Mouse (Mus musculus): Measurements from ENCODE around the gene Pan3. TPM values are rescaled to one million over a fixed set of nuclear protein-coding genes. Genes with fewer than 3 reads are reported as not detected.

Pan3 gene
- polyA plus RNA-seq, 1 experiment from 2014 or later, result 62.7 TPM

DNA sequence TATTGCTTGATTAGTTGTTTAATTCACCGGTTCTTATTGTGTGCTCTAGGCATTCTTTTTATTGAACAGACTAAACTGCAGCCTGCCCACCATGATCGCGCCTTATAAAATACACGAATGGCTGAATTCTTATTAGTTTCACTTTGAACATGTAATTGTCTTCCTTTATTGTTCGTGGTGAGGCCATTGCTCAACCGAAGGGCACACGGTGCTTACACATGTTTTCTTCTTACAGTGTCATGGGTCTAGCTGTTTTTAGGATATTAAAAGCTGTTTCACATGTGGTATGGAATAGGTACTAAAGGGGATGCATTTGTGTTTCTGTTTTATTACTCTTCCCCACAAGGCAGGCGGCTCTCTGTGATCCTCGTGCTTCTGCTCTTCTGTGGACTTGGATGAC, 81.4 kb downstream of the Pan3 start:
- Histone ChIP-seq H3K4me3 (replicated peaks; ENCODE audit: low read length) (no peak overlapping the region), H3K27ac (no peak overlapping the region), H3K36me3 (replicated peaks; ENCODE audit: control insufficient read depth, insufficient read depth) (no peaks in the 10 kb centered on the region), H3K27me3 (ENCODE audit: control insufficient read depth, insufficient read depth, low read length) (no peaks in the 10 kb centered on the region), H3K4me1 (replicated peaks; ENCODE audit: control insufficient read depth, insufficient read depth, low read length) (no peaks in the 10 kb centered on the region), H3K9ac (no peak overlapping the region), H3K9me3 (ENCODE audit: control insufficient read depth, low read length) (no peaks in the 10 kb centered on the region), H3K4me2 (replicated peaks) (no peak overlapping the region)
- ATAC-seq (ENCODE audit: low FRiP score) (no peak), DNase-seq (ENCODE audit: low spot score) (no peak)
- 78% methylated on average over 9 of the region's 9 CpGs for WGBS

DNA sequence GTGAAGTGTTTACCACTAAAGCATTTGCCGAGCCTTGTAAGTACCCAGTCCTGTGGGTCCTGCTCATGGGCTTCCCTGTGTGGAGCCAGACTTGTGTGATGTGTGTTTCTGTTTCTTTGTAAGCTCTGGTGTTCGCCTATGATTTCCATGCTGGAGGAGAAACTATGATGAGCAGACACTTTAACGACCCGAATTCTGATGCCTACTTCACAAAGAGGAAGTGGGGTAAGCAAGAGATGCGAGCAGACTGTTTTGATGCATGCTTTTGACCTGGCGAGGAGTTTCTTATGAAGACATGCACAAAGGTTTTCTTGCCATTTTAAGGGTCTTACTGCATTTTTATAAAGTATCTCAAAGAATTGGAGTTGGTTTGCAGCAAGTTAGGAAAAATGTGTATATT, 97.0 kb downstream of the Pan3 start:
- ATAC-seq (ENCODE audit: low FRiP score) (no peak), DNase-seq (ENCODE audit: low spot score) (no peak)
- Histone ChIP-seq H3K4me2 (replicated peaks) (no peak overlapping the region), H3K27me3 (ENCODE audit: control insufficient read depth, insufficient read depth, low read length) (no peaks in the 10 kb centered on the region), H3K4me1 (replicated peaks; ENCODE audit: control insufficient read depth, insufficient read depth, low read length) (no peaks in the 10 kb centered on the region), H3K4me3 (replicated peaks; ENCODE audit: low read length) (no peak overlapping the region), H3K36me3 (replicated peaks; ENCODE audit: control insufficient read depth, insufficient read depth) (peaks cover 51% of the 10 kb centered on the region), H3K9me3 (ENCODE audit: control insufficient read depth, low read length) (no peaks in the 10 kb centered on the region), H3K27ac (no peak overlapping the region), H3K9ac (no peak overlapping the region)
- WGBS, result 94% methylated on average over 6 of the region's 6 CpGs

DNA sequence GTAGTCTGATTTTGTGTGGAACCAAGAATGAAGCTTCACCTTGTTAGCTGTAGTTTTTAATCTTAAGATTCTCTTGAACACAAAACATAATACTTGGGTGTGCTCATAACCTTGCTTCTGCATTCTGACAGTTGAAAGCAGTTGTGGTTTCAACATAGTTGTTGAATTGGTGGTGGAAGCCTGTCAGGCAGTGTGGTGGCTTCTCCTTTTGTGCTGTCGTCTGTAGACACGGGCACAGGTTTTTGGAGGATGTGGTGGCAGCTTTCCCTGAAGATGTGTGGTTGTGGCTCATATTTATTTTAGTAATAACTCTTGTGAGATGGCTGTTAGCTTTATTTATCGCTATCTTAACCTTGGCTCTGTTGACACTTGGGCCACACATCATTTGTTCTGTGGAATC, 97.8 kb downstream of the Pan3 start:
- Histone ChIP-seq H3K27me3 (ENCODE audit: control insufficient read depth, insufficient read depth, low read length) (no peaks in the 10 kb centered on the region), H3K4me1 (replicated peaks; ENCODE audit: control insufficient read depth, insufficient read depth, low read length) (no peaks in the 10 kb centered on the region), H3K4me2 (replicated peaks) (no peak overlapping the region), H3K36me3 (replicated peaks; ENCODE audit: control insufficient read depth, insufficient read depth) (peaks cover 46% of the 10 kb centered on the region), H3K9ac (no peak overlapping the region), H3K4me3 (replicated peaks; ENCODE audit: low read length) (no peak overlapping the region), H3K9me3 (ENCODE audit: control insufficient read depth, low read length) (no peaks in the 10 kb centered on the region), H3K27ac (no peak overlapping the region)
- DNase-seq (ENCODE audit: low spot score) (no peak), ATAC-seq (ENCODE audit: low FRiP score) (no peak)
- WGBS, result 98% methylated on average over 3 of the region's 3 CpGs

DNA sequence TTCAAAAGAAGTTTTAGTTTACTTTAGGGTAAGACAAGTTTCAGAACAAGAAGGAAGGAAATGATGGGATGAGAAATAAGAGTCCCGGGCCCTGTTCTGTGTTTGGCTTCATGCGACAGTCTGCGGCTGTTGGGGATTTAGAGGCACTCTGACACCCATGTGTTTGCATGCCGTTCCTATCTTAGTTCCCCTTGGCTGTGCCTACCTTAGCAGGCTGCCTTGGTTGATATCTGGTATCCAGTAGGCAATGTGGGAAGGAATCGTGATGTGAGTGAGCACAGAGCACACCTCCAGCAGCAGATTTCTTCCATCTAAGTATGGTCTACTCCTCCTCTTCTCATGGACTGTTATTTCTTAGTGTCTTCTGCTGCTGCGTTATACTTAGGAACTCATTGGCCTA, 102.1 kb downstream of the Pan3 start:
- 97% methylated on average over 6 of the region's 6 CpGs for WGBS
- no peaks in the 10 kb centered on the region for H3K27me3 ChIP-seq (ENCODE audit: control insufficient read depth, insufficient read depth, low read length)
- H3K4me2 ChIP-seq (replicated peaks), result no peak overlapping the region
- H3K9ac ChIP-seq, result no peak overlapping the region
- ATAC-seq (ENCODE audit: low FRiP score) (no peak), DNase-seq (ENCODE audit: low spot score) (no peak)
- peaks cover 37% of the 10 kb centered on the region for H3K36me3 ChIP-seq (replicated peaks; ENCODE audit: control insufficient read depth, insufficient read depth)
- H3K27ac ChIP-seq, result no peak overlapping the region
- no peaks in the 10 kb centered on the region for H3K9me3 ChIP-seq (ENCODE audit: control insufficient read depth, low read length)
- H3K4me3 ChIP-seq (replicated peaks; ENCODE audit: low read length), result no peak overlapping the region
- H3K4me1 ChIP-seq (replicated peaks; ENCODE audit: control insufficient read depth, insufficient read depth, low read length), result no peaks in the 10 kb centered on the region

DNA sequence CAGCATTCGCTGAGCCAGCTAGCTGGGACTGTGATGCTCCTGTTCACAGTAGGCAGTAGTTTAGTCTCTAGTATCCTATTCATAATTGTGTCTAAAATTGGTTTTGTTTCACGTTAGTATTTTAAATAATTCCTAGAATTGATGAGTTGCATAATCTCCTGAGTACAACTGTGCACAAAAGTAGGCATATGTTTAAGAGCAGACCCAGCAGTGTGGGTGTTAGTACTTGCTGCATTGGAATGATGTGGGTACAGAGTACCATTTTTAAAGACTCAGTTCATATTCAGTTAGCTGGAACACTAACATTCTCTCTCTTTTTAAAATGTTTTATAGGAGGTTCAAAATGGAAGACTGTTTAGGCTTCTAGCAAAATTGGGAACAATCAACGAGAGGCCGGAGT, 109.4 kb downstream of the Pan3 start:
- Histone ChIP-seq H3K36me3 (replicated peaks; ENCODE audit: control insufficient read depth, insufficient read depth) (peaks cover 67% of the 10 kb centered on the region), H3K9ac (no peak overlapping the region), H3K27me3 (ENCODE audit: control insufficient read depth, insufficient read depth, low read length) (no peaks in the 10 kb centered on the region), H3K4me2 (replicated peaks) (no peak overlapping the region), H3K27ac (no peak overlapping the region), H3K4me3 (replicated peaks; ENCODE audit: low read length) (no peak overlapping the region), H3K9me3 (ENCODE audit: control insufficient read depth, low read length) (no peaks in the 10 kb centered on the region), H3K4me1 (replicated peaks; ENCODE audit: control insufficient read depth, insufficient read depth, low read length) (no peaks in the 10 kb centered on the region)
- WGBS, result 97% methylated on average over 4 of the region's 4 CpGs
- ATAC-seq (ENCODE audit: low FRiP score) (no peak), DNase-seq (ENCODE audit: low spot score) (no peak)

DNA sequence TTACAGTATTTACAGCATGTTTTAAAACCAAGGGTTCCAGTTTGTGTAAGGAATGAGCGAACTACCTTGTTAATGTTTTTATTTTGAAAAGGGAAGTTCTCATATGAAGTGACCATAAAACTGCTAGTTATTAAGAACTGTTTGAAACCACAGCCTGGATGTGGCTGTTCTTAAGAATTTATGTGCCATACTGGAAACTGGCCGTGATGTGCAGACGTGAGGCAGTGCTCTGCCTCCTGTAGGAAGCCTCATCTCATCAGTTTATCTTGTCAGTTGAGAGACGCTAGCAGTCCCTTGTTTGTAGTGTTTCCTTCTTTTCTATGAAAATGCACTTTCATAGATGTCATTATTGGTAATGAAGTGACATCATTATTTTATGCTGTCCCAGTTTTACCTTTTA, 109.9 kb downstream of the Pan3 start:
- H3K36me3 ChIP-seq (replicated peaks; ENCODE audit: control insufficient read depth, insufficient read depth), result peaks cover 67% of the 10 kb centered on the region
- H3K27me3 ChIP-seq (ENCODE audit: control insufficient read depth, insufficient read depth, low read length), result no peaks in the 10 kb centered on the region
- H3K4me1 ChIP-seq (replicated peaks; ENCODE audit: control insufficient read depth, insufficient read depth, low read length), result no peaks in the 10 kb centered on the region
- H3K4me2 ChIP-seq (replicated peaks), result no peak overlapping the region
- H3K9me3 ChIP-seq (ENCODE audit: control insufficient read depth, low read length), result no peaks in the 10 kb centered on the region
- no peak for DNase-seq (ENCODE audit: low spot score)
- 92% methylated on average over 4 of the region's 4 CpGs for WGBS
- H3K4me3 ChIP-seq (replicated peaks; ENCODE audit: low read length), result no peak overlapping the region
- H3K9ac ChIP-seq, result no peak overlapping the region
- ATAC-seq (ENCODE audit: low FRiP score), result no peak
- no peak overlapping the region for H3K27ac ChIP-seq

DNA sequence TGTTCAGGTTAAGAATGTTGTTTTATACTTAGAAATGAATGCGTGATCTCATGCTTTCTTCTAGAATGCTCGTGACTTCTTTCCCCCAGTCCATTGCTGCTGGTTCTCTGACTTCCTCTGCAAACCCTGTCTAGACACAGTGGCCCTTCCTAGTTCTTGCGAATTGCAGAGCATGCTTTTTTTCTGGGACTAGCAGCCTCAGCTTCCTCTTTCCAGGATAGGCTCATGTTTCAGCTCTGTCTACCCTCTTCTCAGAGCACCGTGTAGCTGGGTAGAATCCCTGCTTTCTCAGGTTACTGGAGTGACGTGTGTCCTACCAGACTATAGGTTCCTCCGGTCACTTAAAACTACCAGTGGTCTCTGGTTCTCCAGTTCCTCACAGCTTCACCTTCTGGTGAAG, 112.3 kb downstream of the Pan3 start:
- 89% methylated on average over 6 of the region's 6 CpGs for WGBS
- Histone ChIP-seq H3K4me1 (replicated peaks; ENCODE audit: control insufficient read depth, insufficient read depth, low read length) (no peaks in the 10 kb centered on the region), H3K9ac (no peak overlapping the region), H3K4me3 (replicated peaks; ENCODE audit: low read length) (no peak overlapping the region), H3K27me3 (ENCODE audit: control insufficient read depth, insufficient read depth, low read length) (no peaks in the 10 kb centered on the region), H3K4me2 (replicated peaks) (no peak overlapping the region), H3K9me3 (ENCODE audit: control insufficient read depth, low read length) (no peaks in the 10 kb centered on the region), H3K36me3 (replicated peaks; ENCODE audit: control insufficient read depth, insufficient read depth) (peaks cover 67% of the 10 kb centered on the region), H3K27ac (no peak overlapping the region)
- ATAC-seq (ENCODE audit: low FRiP score), result no peak
- no peak for DNase-seq (ENCODE audit: low spot score)

DNA sequence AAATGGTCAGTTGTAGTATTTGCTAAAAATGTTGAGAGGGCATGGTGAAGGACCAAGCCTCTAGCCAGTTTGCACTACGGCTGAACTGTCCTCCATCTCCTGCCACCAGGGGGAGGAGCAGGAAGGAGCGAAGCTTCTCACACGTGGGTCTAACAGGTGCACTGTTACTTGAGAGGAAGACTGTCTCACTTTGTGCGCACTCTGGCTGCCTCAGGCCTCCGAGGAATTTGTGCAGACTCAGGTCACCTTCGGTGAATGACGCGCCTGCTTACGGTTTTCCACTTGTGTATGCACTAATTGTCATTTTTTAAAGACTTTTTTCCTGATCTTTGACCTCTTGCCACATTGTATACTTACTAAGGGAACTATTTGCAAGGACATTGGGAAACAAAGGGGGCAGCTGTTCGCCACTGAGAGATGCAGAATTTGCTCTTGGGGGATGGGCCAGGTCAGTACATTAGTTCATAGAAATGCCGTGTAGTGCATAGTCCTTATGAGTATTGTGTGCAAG, 115.8 kb downstream of the Pan3 start:
- 68% methylated on average over 11 of the region's 11 CpGs for WGBS
- H3K4me1 ChIP-seq (replicated peaks; ENCODE audit: control insufficient read depth, insufficient read depth, low read length), result no peaks in the 10 kb centered on the region
- no peaks in the 10 kb centered on the region for H3K27me3 ChIP-seq (ENCODE audit: control insufficient read depth, insufficient read depth, low read length)
- ATAC-seq (ENCODE audit: low FRiP score) (no peak), DNase-seq (ENCODE audit: low spot score) (no peak)
- no peak overlapping the region for H3K4me3 ChIP-seq (replicated peaks; ENCODE audit: low read length)
- H3K27ac ChIP-seq, result no peak overlapping the region
- no peak overlapping the region for H3K4me2 ChIP-seq (replicated peaks)
- no peaks in the 10 kb centered on the region for H3K9me3 ChIP-seq (ENCODE audit: control insufficient read depth, low read length)
- H3K36me3 ChIP-seq (replicated peaks; ENCODE audit: control insufficient read depth, insufficient read depth), result peaks cover 77% of the 10 kb centered on the region
- H3K9ac ChIP-seq, result no peak overlapping the region

DNA sequence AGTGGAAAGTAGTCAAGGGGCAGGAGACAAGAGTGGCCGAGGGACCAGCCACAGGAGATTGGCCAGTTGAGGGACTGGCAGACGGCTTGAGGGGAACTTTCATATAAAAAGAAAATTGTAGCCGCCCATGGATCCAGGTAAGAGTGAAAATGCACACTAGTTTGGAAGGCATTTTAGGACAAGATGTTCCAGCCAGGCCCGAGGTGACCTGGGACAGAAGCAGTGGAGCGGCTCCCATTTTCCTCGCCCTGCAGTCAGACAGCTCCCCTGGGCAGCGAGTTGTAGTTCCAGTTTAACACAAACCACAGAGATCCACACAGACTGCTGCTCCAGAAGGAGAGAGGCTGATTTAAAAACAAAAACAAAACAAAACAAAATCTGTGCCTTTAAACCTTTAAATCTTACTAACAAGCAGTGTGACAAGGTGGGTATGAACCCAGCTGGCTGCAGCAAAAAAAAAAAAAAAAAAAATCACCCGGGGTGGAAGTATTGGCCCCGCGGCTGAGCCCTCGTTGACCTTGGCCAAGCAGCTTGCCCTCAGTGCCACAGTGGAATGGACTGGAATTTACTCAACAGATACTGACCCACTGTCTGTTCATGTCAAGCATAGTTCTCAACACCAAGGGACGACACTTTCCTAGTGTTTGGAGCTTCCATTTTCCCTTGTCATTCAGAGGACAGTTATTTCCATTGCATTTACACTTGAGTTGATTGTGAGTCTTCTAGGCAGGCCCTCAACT, 119.2 kb downstream of the Pan3 start:
- WGBS, result 92% methylated on average over 12 of the region's 12 CpGs
- Histone ChIP-seq H3K9me3 (ENCODE audit: control insufficient read depth, low read length) (no peaks in the 10 kb centered on the region), H3K4me2 (replicated peaks) (no peak overlapping the region), H3K4me3 (replicated peaks; ENCODE audit: low read length) (no peak overlapping the region), H3K27me3 (ENCODE audit: control insufficient read depth, insufficient read depth, low read length) (no peaks in the 10 kb centered on the region), H3K36me3 (replicated peaks; ENCODE audit: control insufficient read depth, insufficient read depth) (peaks cover 56% of the 10 kb centered on the region), H3K27ac (no peak overlapping the region), H3K4me1 (replicated peaks; ENCODE audit: control insufficient read depth, insufficient read depth, low read length) (no peaks in the 10 kb centered on the region), H3K9ac (no peak overlapping the region)
- DNase-seq (ENCODE audit: low spot score) (no peak), ATAC-seq (ENCODE audit: low FRiP score) (no peak)
